In genomic region chr11:120777123-120777522, GRCm38 (mm10) we compare ENCODE assay signal across 25 mouse cellular contexts. TPM values are rescaled to one million over a fixed set of nuclear protein-coding genes. Genes with fewer than 3 reads are reported as not detected.
DNase-seq lines count a peak whose midpoint lies in the region; ATAC-seq and TF ChIP-seq lines count a peak whose summit lies in the region.
"Had no signal": no experiment of that assay in that cellular context is flagged by ENCODE, and none has a peak within 500 bp of the region (broad histone marks: within the 10 kb centered on the region; RNA-seq: fewer than 3 reads in every experiment).

No protein-coding gene starts in this region.

- no peaks in the 10 kb centered on the region for H3K9me3 ChIP-seq in heart, embryonic 12.5 days (replicated peaks)
- no peaks in the 10 kb centered on the region for H3K9me3 ChIP-seq in lung, postnatal 0 days (ENCODE audit: low read length)
- no peaks in the 10 kb centered on the region for H3K9me3 ChIP-seq in E14TG2a.4 (ENCODE audit: low read length)
- no peaks in the 10 kb centered on the region for H3K9me3 ChIP-seq in limb, embryonic 12.5 days
- H3K9me3 ChIP-seq: embryonic facial prominence, embryonic 13.5 days; forebrain, embryonic 12.5 days; heart, embryonic 10.5 days; hindbrain, embryonic 10.5 days; midbrain, embryonic 12.5 days; neural tube, embryonic 15.5 days had no signal

- H3K27me3 ChIP-seq in heart, embryonic 12.5 days (replicated peaks) = peaks cover 28% of the 10 kb centered on the region
- H3K27me3 ChIP-seq in lung, postnatal 0 days (replicated peaks; ENCODE audit: insufficient read depth, low read length) = no peaks in the 10 kb centered on the region
- no peaks in the 10 kb centered on the region for H3K27me3 ChIP-seq in E14TG2a.4 (ENCODE audit: insufficient read depth, low read length)
- no peaks in the 10 kb centered on the region for H3K27me3 ChIP-seq in limb, embryonic 12.5 days
- H3K27me3 ChIP-seq: embryonic facial prominence, embryonic 13.5 days; forebrain, embryonic 12.5 days; neural tube, embryonic 15.5 days had no signal

- DNase-seq in heart, adult 11 months = peak; percentile 80
- DNase-seq in lung, postnatal 0 days (ENCODE audit: low spot score) = no peak
- no peak for DNase-seq in lung, postnatal 14 days
- no peak for DNase-seq in layer of hippocampus, adult 9-10 months (ENCODE audit: low spot score)
- DNase-seq: adrenal gland, adult 8-10 months; cerebellum, adult 8-10 months; cerebellum, postnatal 36 days; embryo, embryonic 11 days; kidney, postnatal 36 days; layer of hippocampus, adult 9-11 months; lung, postnatal 10 days; right cerebral cortex, postnatal 14 days had no signal

- H3K4me3 ChIP-seq in heart, embryonic 12.5 days = no peak overlapping the region
- H3K4me3 ChIP-seq in lung, postnatal 0 days (ENCODE audit: low read depth, low read length) = no peak overlapping the region
- peak overlapping the region; percentile 17; the same call in 1 of the 2 replicates for H3K4me3 ChIP-seq in E14TG2a.4 (replicated peaks; ENCODE audit: low read length)
- no peak overlapping the region for H3K4me3 ChIP-seq in limb, embryonic 12.5 days (replicated peaks)
- H3K4me3 ChIP-seq: embryonic facial prominence, embryonic 13.5 days; erythroblast, embryonic 14.5 days; forebrain, embryonic 12.5 days; heart, embryonic 10.5 days; hindbrain, embryonic 10.5 days; midbrain, embryonic 12.5 days; neural tube, embryonic 15.5 days had no signal

- H3K36me3 ChIP-seq in heart, embryonic 12.5 days = peaks cover 19% of the 10 kb centered on the region
- H3K36me3 ChIP-seq in lung, postnatal 0 days (ENCODE audit: insufficient read depth, low read length) = no peaks in the 10 kb centered on the region
- peaks cover 26% of the 10 kb centered on the region for H3K36me3 ChIP-seq in E14TG2a.4 (ENCODE audit: insufficient read depth, low read length)
- H3K36me3 ChIP-seq in limb, embryonic 12.5 days = peaks cover 20% of the 10 kb centered on the region

- H3K4me1 ChIP-seq in heart, embryonic 12.5 days (replicated peaks) = no peaks in the 10 kb centered on the region; the same call in 1 of the 2 replicates
- H3K4me1 ChIP-seq in lung, postnatal 0 days (ENCODE audit: insufficient read depth, low read depth, low read length) = no peaks in the 10 kb centered on the region
- H3K4me1 ChIP-seq in E14TG2a.4 (replicated peaks; ENCODE audit: low read depth, low read length) = peaks cover 65% of the 10 kb centered on the region
- 0 out of 2 replicates have a peak, but pooled peaks cover 9% of the 10 kb centered on the region for H3K4me1 ChIP-seq in limb, embryonic 12.5 days (replicated peaks)

- no peak for ATAC-seq in heart, embryonic 12.5 days (ENCODE audit: insufficient number of reproducible peaks, low FRiP score)
- no peak for ATAC-seq in lung, postnatal 0 days
- no peak for ATAC-seq in limb, embryonic 12.5 days (ENCODE audit: insufficient number of reproducible peaks, insufficient read depth, low FRiP score, low TSS enrichment, low read depth)
- ATAC-seq: activated CD4-positive, CD25-positive, alpha-beta regulatory T cell, adult 4 months; CD4-positive, CD25-positive, alpha-beta regulatory T cell, adult 4 months; intestine, postnatal 0 days had no signal

- TF ChIP-seq CTCF in lung, postnatal 0 days (IDR thresholded peaks at IDR 0.05) = no peak
- no peak for TF ChIP-seq CTCF in E14TG2a.4 (conservative IDR thresholded peaks at IDR 0.05; ENCODE audit: low read length)

- H3K9ac ChIP-seq in heart, embryonic 12.5 days = no peak overlapping the region
- H3K9ac ChIP-seq in lung, postnatal 0 days (replicated peaks; ENCODE audit: low read depth) = 0 out of 2 replicates have a peak overlapping the region, but pooled peaks have one; percentile 8
- 0 out of 2 replicates have a peak overlapping the region, but pooled peaks have one; percentile 8 for H3K9ac ChIP-seq in limb, embryonic 12.5 days (replicated peaks)
- H3K9ac ChIP-seq: embryonic facial prominence, embryonic 13.5 days; forebrain, embryonic 12.5 days; midbrain, embryonic 12.5 days; neural tube, embryonic 15.5 days had no signal

- 33% methylated on average over 6 of the region's 6 CpGs for WGBS in heart, embryonic 12.5 days
- 47% methylated on average over 6 of the region's 6 CpGs for WGBS in lung, postnatal 0 days
- WGBS in limb, embryonic 12.5 days = 35% methylated on average over 6 of the region's 6 CpGs

- no peak overlapping the region for H3K27ac ChIP-seq in heart, embryonic 12.5 days (ENCODE audit: poor library complexity, severe bottlenecking)
- H3K27ac ChIP-seq in lung, postnatal 0 days (ENCODE audit: low read length) = no peak overlapping the region
- H3K27ac ChIP-seq in limb, embryonic 12.5 days = no peak overlapping the region
- H3K27ac ChIP-seq: embryonic facial prominence, embryonic 13.5 days; forebrain, embryonic 12.5 days; heart, embryonic 10.5 days; hindbrain, embryonic 10.5 days; midbrain, embryonic 12.5 days; neural tube, embryonic 15.5 days had no signal

- H3K4me2 ChIP-seq in heart, embryonic 12.5 days = no peak overlapping the region
- H3K4me2 ChIP-seq in lung, postnatal 0 days (replicated peaks; ENCODE audit: low read depth, low read length) = no peak overlapping the region
- no peak overlapping the region for H3K4me2 ChIP-seq in limb, embryonic 12.5 days
- H3K4me2 ChIP-seq: embryonic facial prominence, embryonic 13.5 days; forebrain, embryonic 12.5 days; midbrain, embryonic 12.5 days; neural tube, embryonic 15.5 days had no signal

- TF ChIP-seq EP300 in lung, postnatal 0 days (IDR thresholded peaks at IDR 0.05) = no peak

RNA-seq across cellular contexts. Expression of gene Rfng, which starts 6.9 kb away (rescaled TPM):
- polyA plus RNA-seq in heart, embryonic 12.5 days (2016; fragmentation: Nextera tagmentation; extraction: Ambion mirVana) = 23.2 and 24.9 TPM in 2 replicates
- polyA plus RNA-seq in lung, postnatal 0 days (2015; fragmentation: Nextera tagmentation; extraction: Ambion mirVana) = 22.5 and 26.4 TPM in 2 replicates
- polyA plus RNA-seq in limb, embryonic 12.5 days (2016; fragmentation: Nextera tagmentation; extraction: Ambion mirVana) = 36.2 and 42.1 TPM in 2 replicates

RNA-seq across cellular contexts. Expression of gene Gps1, which starts 6.9 kb away (rescaled TPM):
- 139 and 140 TPM in 2 replicates for polyA plus RNA-seq in heart, embryonic 12.5 days (2016; fragmentation: Nextera tagmentation; extraction: Ambion mirVana)
- polyA plus RNA-seq in lung, postnatal 0 days (2015; fragmentation: Nextera tagmentation; extraction: Ambion mirVana) = 121 and 131 TPM in 2 replicates
- polyA plus RNA-seq in limb, embryonic 12.5 days (2016; fragmentation: Nextera tagmentation; extraction: Ambion mirVana) = 233 and 242 TPM in 2 replicates

RNA-seq across cellular contexts. Expression of gene Hmga1b, which starts 14.5 kb away (rescaled TPM):
- polyA plus RNA-seq in heart, embryonic 12.5 days (2016; fragmentation: Nextera tagmentation; extraction: Ambion mirVana) = 3.5 and 5.3 TPM in 2 replicates
- 2.0 and 3.7 TPM in 2 replicates for polyA plus RNA-seq in lung, postnatal 0 days (2015; fragmentation: Nextera tagmentation; extraction: Ambion mirVana)
- 6.4 and 8.4 TPM in 2 replicates for polyA plus RNA-seq in limb, embryonic 12.5 days (2016; fragmentation: Nextera tagmentation; extraction: Ambion mirVana)

RNA-seq across cellular contexts. Expression of gene Dus1l, which starts 19.1 kb away (rescaled TPM):
- polyA plus RNA-seq in heart, embryonic 12.5 days (2016; fragmentation: Nextera tagmentation; extraction: Ambion mirVana) = 48.0 and 48.3 TPM in 2 replicates
- 40.5 and 43.1 TPM in 2 replicates for polyA plus RNA-seq in lung, postnatal 0 days (2015; fragmentation: Nextera tagmentation; extraction: Ambion mirVana)
- polyA plus RNA-seq in limb, embryonic 12.5 days (2016; fragmentation: Nextera tagmentation; extraction: Ambion mirVana) = 73.4 and 77.6 TPM in 2 replicates

RNA-seq across cellular contexts. Expression of gene Cbr2, which starts 45.2 kb away (rescaled TPM):
- 1.1 and 1.9 TPM in 2 replicates for polyA plus RNA-seq in heart, embryonic 12.5 days (2016; fragmentation: Nextera tagmentation; extraction: Ambion mirVana)
- polyA plus RNA-seq in lung, postnatal 0 days (2015; fragmentation: Nextera tagmentation; extraction: Ambion mirVana) = 4,475 and 4,528 TPM in 2 replicates
- polyA plus RNA-seq in limb, embryonic 12.5 days (2016; fragmentation: Nextera tagmentation; extraction: Ambion mirVana) = 4.6 and 7.2 TPM in 2 replicates
- polyA plus RNA-seq: activated CD4-positive, CD25-positive, alpha-beta regulatory T cell, adult 4 months; CD4-positive, CD25-positive, alpha-beta regulatory T cell, adult 4 months; erythroblast, embryonic 14.5 days had no signal
